Mouse (Mus musculus): ENCODE measurements around the gene St6galnac4.

The St6galnac4 gene

DNA sequence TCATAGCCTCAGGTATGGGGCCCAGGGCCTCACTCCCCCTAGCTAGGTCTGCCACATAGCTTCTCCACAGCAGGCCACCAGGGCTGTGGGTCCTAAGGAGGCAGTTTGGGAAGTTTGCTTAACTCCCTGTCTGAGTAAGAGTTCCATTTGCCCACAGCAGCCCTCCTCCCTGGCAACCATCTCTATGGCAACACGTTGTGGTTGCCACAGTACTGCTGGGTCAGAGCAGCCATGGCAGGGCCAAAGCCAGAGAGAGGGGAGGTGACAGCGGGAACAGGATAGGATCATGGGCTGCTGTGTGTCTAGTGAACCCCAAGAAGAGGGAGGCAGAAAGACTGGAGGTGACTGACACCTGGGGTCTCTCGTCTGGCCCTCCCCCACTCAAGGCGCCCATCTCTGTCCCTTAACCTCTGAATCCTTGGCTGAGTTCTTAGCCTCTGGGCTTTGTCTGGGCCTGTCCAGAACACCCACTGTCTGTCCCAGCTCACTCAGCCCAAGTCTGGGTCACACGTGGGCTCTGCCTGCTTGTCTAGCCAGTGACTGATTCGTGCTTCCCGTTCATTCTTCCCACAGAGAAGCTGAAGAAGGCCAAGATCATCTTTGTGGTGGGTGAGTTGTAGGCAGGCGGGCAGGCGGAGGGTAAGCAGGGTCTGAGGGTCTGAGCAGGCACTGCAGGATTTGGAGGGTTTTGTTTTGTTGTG lies 42.5 kb downstream of the St6galnac4 start:
- no peak for DNase-seq

- no peak for DNase-seq
These were observed 43.1 kb downstream of the St6galnac4 start for GRCm38 (mm10) chr2:32630036-32630435.

- no peak for DNase-seq
These were observed 44.2 kb downstream of the St6galnac4 start for GRCm38 (mm10) chr2:32631046-32631445.

DNA sequence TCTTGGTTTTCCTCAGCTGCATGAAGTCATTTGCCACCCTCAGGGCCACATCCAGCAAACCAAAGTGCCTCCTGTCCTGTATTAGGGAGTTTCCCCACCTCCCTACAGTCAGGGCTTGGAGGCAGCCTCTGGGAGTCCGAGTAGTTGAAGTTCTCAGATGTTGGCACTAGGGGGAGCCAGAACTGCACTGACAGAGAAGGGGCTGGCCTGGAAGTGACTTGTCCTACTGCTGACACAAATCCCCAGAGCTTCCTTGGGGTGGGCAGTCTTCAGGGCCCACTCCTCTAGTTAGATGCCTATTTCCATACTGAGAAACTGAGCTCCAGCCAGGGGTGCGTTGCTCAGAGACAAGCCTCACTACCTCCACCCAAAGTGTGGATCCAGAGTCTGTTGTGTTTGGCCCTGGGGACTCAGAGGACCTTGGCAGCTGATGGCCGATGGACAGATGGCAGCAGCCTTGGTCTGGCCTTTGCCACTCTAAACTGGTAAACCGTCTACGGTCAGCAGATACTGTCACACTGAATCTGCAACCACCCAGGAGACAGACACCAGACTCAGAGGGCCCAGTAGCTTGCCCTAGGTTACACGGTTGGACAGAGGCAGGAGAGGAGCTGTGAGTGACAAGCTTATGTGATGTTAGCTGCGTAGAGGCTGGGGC lies 45.0 kb downstream of the St6galnac4 start:
- DNase-seq, result peak; percentile 77

GRCm38 (mm10) chr2:32633660-32634059 lies 46.8 kb downstream of the St6galnac4 start:
- no peak for DNase-seq

- no peak for DNase-seq
These were observed 47.6 kb downstream of the St6galnac4 start for GRCm38 (mm10) chr2:32634277-32635105.

- DNase-seq, result no peak
These were observed 49.7 kb downstream of the St6galnac4 start for GRCm38 (mm10) chr2:32636617-32637016.

GRCm38 (mm10) chr2:32637778-32638281 lies 50.9 kb downstream of the St6galnac4 start:
- DNase-seq, result no peak

- no peak for DNase-seq
These were observed 52.7 kb downstream of the St6galnac4 start for GRCm38 (mm10) chr2:32639632-32640031.

DNA sequence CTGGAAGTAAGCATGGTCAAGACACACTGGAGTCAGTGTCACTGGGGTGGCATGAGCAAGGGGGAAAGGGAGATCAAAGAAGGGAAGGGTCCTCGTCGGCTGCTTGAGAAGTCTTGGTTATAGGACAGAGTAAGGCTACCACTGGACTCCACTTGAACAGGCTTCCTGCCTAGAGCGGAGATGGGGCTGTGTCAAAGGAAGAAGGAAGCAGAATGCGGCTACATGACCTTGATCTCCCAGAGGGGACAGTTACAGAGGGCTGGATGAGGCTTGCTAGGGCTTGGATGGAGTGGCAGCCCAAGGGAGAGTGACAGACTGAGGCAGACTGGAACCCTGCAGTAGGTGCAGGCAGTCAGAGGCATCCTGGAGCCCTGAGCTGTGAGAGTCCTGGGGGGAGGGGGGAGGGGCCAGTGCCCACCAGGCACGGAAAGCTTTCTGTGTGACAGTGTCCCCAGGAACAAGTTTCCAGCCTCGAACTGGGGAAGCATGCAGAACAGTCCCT lies 53.7 kb downstream of the St6galnac4 start:
- no peak for DNase-seq

DNA sequence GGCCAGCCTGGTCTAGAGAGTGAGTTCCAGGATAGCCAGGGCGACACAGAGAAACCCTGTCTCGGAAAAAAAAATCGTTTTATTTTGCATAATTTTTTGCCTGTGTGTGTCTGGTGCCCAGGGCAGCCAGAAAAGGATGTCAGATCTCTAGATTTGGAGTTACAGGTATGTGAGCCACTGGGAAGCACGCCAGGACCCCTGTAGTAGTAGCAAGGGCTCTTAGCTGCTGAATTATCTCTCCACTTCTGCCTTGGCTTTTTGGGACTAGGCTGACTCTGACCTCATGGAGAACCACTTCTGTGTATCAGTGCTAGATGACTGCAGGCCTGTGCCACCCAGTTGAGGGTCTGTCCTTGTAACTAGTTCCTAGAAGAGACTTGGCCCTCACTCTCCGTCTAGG lies 54.9 kb downstream of the St6galnac4 start:
- no peak for DNase-seq

GRCm38 (mm10) chr2:32642813-32643212 lies 55.9 kb downstream of the St6galnac4 start:
- DNase-seq, result no peak

- DNase-seq, result no peak
These were observed 57.2 kb downstream of the St6galnac4 start for GRCm38 (mm10) chr2:32644083-32644482.

GRCm38 (mm10) chr2:32644799-32645475 lies 58.0 kb downstream of the St6galnac4 start:
- no peak for DNase-seq

- no peak for DNase-seq
These were observed 58.8 kb downstream of the St6galnac4 start for GRCm38 (mm10) chr2:32645647-32646046.

DNA sequence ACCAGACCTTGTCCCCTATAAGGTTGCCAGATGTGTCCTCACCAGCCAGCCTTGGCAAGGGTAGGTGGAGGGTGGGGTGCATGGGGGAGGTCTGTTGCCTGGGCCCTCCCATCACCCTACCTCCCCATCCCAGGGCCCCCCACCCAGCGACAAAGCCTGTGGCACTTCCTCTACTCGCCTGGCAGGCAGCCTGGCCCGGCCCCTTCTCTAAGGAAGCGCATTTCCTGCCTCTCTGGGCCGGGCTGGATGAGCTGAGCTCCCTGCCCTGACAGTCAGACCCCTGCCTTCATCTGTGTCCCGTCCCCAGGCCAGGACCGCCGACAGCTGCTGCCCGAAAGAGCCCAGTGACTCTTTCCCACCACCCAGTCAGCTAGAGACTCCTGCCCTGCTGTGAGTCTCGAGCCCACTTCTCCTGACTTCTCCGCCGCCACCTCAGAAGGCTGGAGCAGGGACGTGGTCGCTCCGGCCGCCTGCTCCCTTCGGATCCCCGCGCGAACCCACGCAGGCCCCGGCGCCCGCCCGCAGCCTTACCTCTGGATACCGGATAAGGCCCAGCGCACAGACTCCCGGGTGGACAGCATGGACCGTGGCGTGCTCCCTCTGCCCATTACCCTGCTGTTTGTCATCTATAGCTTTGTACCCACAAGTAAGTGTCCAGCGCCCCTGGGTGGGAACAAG lies 59.6 kb downstream of the St6galnac4 start, which contains the start of gene Eng:
Gene Eng (plus strand): TSS at position 217 of the 678 bp plus-strand sequence.
- no peak for DNase-seq

GRCm38 (mm10) chr2:32647366-32647765 lies 60.5 kb downstream of the St6galnac4 start:
- no peak for DNase-seq

Measured in right cerebral cortex, adult 18-20 months (tissue).